Mouse (Mus musculus): ENCODE measurements around the gene Pfkfb3. TPM values are rescaled to one million over a fixed set of nuclear protein-coding genes. Genes with fewer than 3 reads are reported as not detected.

The Pfkfb3 gene
- total RNA-seq, 2 experiments from 2014 or later: 140 to 400 TPM

GRCm38 (mm10) chr2:11502255-11502765, 51.6 kb downstream of the Pfkfb3 start:
- no peak for DNase-seq (ENCODE audit: low spot score)

- DNase-seq (ENCODE audit: low spot score): peak; percentile 92
Observed at GRCm38 (mm10) chr2:11501301-11502254, 52.3 kb downstream of the Pfkfb3 start.

GRCm38 (mm10) chr2:11500666-11501065, 53.2 kb downstream of the Pfkfb3 start:
- no peak for DNase-seq (ENCODE audit: low spot score)

GRCm38 (mm10) chr2:11496601-11497031, 57.3 kb downstream of the Pfkfb3 start:
- DNase-seq (ENCODE audit: low spot score): no peak

- peak; percentile 68 for DNase-seq (ENCODE audit: low spot score)
Observed at GRCm38 (mm10) chr2:11494841-11495255, 59.0 kb downstream of the Pfkfb3 start.

GRCm38 (mm10) chr2:11492855-11493254, 61.0 kb downstream of the Pfkfb3 start:
- no peak for DNase-seq (ENCODE audit: low spot score)

- DNase-seq (ENCODE audit: low spot score): no peak
Observed at GRCm38 (mm10) chr2:11491471-11491870, 62.4 kb downstream of the Pfkfb3 start.

GRCm38 (mm10) chr2:11490554-11490953, 63.3 kb downstream of the Pfkfb3 start:
- DNase-seq (ENCODE audit: low spot score): no peak

- DNase-seq (ENCODE audit: low spot score): no peak
Observed at GRCm38 (mm10) chr2:11483226-11483625, 70.7 kb downstream of the Pfkfb3 start.

GRCm38 (mm10) chr2:11482364-11482763, 71.5 kb downstream of the Pfkfb3 start:
- DNase-seq (ENCODE audit: low spot score): no peak

- peak; percentile 2 for DNase-seq (ENCODE audit: low spot score)
Observed at GRCm38 (mm10) chr2:11478960-11479359, 74.9 kb downstream of the Pfkfb3 start.

GRCm38 (mm10) chr2:11475316-11475715, 78.6 kb downstream of the Pfkfb3 start:
- DNase-seq (ENCODE audit: low spot score): peak; percentile 1

- DNase-seq (ENCODE audit: low spot score): no peak
Observed at GRCm38 (mm10) chr2:11464661-11465099, 89.2 kb downstream of the Pfkfb3 start.

GRCm38 (mm10) chr2:11460976-11461375, 92.9 kb downstream of the Pfkfb3 start:
- DNase-seq (ENCODE audit: low spot score): no peak

- no peak for DNase-seq (ENCODE audit: low spot score)
Observed at GRCm38 (mm10) chr2:11458494-11458893, 95.4 kb downstream of the Pfkfb3 start.

- DNase-seq (ENCODE audit: low spot score): no peak
Observed at GRCm38 (mm10) chr2:11457904-11458303, 96.0 kb downstream of the Pfkfb3 start.

- DNase-seq (ENCODE audit: low spot score): no peak
Observed at GRCm38 (mm10) chr2:11448711-11449110, 105.2 kb downstream of the Pfkfb3 start.

- DNase-seq (ENCODE audit: low spot score): no peak
Observed at GRCm38 (mm10) chr2:11447865-11448264, 106.0 kb downstream of the Pfkfb3 start.

GRCm38 (mm10) chr2:11445722-11446121, 108.2 kb downstream of the Pfkfb3 start:
- no peak for DNase-seq (ENCODE audit: low spot score)

- no peak for DNase-seq (ENCODE audit: low spot score)
Observed at GRCm38 (mm10) chr2:11441864-11442263, 112.0 kb downstream of the Pfkfb3 start.

- no peak for DNase-seq (ENCODE audit: low spot score)
Observed at GRCm38 (mm10) chr2:11438231-11438954, 115.5 kb downstream of the Pfkfb3 start.

- DNase-seq (ENCODE audit: low spot score): no peak
Observed at GRCm38 (mm10) chr2:11436353-11436752, 117.5 kb downstream of the Pfkfb3 start.

All from gastrocnemius, adult 18-20 months (tissue).